Mouse (Mus musculus): ENCODE results near the gene Gabrr1.
A peak's percentile ranks its signal among the peaks of the same experiment; 100 is the strongest.
"Not testable (repeated sequence)": the region's sequence is repeated elsewhere in the genome, so short reads cannot be mapped to it uniquely, and the experiment has no call there.

Gabrr1 gene

DNA sequence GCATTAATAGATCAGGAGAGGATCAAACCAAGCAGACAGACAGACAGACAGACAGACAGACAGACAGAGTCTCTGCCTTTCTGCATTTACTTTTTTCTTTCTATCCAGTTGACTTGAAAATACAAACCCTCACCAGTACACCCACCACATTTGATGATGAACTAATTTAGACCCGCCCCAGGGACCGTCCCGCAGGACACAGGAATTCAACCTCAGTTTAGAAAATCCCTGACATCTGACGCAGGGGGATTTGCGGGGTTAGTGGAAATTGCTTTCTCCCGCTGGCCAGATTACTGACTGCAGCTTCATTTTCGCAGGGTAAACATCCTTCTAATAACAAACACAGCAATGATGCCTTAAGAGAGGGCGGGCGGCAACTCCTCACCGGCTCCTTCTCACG, at the start of gene Gabrr1:
Gene Gabrr1, plus strand, starts transcription at position 301 of the 400 bp plus-strand sequence.
- no peak for DNase-seq (ENCODE audit: low spot score)

DNA sequence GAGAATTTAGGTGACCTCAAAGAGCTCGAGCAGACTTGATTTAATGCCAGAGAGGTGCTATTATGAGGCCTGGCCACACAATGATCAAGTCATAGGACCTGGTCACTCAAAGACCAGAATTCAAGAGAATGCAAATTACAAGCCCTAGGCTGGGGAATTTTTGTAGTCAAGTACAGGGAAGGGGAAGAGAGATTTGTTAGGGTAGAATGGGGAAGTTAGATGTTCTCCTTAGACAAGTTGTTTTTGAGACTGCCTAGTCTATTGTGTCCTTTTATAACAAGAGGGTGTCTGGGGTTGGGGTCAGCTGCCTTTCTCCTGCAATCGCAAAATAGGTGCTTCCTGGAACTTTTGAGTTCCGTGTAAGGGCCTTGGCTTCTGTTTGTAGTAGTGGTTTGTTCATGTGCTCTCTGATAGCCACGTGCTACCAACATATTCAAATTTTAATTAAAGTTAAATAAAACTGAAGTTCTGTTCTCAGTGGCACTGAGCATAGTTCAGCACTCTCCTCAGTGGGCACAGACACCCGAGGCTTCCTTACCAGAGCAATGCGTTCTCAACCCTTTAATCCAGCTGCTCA, 33.1 kb upstream of the Gabrr1 start:
- no peak for DNase-seq (ENCODE audit: low spot score)

DNA sequence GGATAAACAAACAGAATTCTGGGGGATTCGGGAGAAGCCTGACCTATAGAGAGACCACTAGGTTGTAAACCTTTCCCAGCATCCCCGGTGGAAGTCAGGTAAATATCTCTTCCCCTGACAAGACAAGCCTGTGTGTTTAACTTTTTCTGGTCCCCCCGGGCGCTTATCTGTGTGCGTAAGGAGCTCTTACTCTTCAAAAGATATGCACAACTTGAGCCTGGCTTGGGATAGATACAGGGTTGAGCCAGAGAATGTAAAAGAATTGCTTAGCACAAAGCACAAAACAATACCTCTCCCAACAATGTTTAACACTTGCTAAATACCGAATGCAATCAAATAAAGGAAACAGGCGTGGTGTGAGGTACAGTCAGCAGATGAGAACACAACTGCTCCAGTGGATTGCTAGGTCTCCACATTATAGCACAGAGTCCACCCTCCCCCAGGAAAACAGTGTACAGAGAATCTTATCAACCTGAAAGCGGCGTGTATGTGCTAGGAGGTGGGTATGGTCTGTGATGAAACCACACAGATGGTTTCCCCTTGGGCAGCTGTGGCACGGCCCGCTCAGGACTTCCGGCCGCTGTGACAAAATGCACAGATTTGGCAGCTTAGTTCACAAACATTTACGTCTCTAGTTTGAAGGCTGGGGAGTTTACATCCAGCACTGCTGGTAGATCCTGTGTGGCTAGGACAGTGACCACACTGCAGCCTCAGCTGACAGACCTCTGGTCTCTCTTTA, 22.4 kb upstream of the Gabrr1 start:
- peak; percentile 29 for DNase-seq (ENCODE audit: low spot score)

DNA sequence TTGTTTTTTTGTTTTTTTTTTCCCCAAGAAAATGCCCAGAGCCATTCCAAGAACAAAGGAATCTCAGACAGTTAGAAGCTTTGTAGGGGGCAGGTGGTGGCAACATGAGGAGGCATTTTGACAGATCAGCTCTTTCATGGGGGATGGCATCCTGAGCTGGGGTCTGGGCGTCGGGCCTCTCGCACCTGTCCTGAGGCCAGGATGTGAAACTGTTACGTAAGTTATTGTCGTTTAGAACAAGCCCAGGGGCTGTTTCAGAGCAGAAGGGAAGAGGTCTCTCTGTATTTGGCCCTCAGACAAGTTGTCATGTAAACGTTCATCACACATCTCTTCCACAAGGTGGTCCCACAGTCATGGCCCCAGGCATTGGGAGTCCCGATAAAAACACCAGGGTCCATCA, 21.5 kb upstream of the Gabrr1 start:
- no peak for DNase-seq (ENCODE audit: low spot score)

DNA sequence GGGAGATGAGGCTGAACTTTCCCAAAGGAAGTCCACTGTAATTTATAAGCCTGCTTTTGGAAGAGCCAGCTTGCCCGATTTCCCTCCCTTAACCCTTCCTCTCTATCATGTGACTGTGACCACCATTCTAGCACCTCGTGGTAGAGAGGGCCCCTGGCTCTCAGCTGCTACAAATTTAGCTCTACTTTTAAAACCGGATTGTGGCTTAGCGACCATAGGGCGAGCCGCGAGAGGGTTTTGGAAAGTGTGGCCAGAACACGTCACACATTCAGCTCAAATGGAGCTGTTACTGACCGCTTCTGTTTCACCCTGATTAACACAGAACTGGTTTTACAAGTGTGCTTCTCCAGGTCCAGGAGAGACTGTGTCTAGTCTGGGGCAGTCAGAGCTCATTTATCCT, 21.0 kb upstream of the Gabrr1 start:
- no peak for DNase-seq (ENCODE audit: low spot score)

DNA sequence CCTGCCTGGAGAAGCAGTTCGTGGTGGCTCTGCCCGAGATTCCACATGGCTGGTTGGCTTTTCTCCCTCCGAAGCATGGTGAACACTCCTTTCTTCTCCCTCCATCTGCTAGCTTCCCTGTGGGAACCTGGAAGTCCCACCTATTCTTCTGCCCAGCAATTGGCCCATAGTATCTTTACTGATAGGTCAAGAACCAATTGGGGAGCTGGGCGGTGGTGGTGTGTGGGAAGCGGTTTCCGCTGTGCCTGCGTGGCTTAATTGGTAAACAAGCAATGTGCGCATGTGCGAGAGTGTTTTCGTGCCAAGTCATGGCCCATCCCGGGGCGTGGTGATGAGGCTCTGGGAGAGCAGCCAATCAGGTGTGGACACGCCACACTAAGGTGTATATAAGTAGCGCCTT, 19.5 kb upstream of the Gabrr1 start:
- not testable (repeated sequence) for DNase-seq (ENCODE audit: low spot score)

DNA sequence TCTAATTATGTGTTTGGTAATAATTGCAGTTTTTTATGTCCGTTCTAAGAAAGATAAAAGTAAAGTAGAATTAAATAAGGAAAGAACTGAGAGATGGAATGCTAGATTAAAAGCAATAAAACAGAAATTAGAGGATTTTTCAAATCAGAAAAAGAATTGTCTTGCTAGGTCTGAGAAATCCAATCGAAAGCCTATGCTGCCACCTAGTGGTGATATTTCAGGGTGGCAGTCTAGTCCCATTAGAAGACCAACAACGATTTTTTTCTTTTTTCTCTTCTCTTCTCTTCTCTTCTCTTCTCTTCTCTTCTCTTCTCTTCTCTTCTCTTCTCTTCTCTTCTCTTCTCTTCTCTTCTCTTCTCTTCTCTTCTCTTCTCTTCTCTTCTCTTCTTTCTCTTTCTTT, 13.2 kb upstream of the Gabrr1 start:
- DNase-seq (ENCODE audit: low spot score), result peak; percentile 69

DNA sequence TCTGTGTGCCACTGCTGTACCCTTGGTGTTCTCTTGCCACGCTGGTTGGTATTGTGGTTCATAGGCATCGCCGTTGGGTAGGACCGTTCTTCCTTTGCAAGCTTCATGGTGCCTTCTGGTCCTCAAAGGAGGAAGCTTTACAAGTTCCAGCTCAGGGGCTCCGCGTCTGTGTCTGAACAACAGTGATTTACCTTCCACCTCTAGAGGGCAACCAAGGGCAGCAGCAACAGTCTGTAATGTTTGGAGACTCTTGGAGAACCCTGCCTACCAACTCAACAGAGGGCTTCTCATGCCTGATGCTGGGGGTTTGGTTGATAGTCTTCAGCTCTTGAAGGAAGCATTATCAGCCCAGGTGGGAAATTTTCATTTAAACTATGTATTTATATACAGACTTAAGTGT, 7.8 kb upstream of the Gabrr1 start:
- peak; percentile 14 for DNase-seq (ENCODE audit: low spot score)

DNA sequence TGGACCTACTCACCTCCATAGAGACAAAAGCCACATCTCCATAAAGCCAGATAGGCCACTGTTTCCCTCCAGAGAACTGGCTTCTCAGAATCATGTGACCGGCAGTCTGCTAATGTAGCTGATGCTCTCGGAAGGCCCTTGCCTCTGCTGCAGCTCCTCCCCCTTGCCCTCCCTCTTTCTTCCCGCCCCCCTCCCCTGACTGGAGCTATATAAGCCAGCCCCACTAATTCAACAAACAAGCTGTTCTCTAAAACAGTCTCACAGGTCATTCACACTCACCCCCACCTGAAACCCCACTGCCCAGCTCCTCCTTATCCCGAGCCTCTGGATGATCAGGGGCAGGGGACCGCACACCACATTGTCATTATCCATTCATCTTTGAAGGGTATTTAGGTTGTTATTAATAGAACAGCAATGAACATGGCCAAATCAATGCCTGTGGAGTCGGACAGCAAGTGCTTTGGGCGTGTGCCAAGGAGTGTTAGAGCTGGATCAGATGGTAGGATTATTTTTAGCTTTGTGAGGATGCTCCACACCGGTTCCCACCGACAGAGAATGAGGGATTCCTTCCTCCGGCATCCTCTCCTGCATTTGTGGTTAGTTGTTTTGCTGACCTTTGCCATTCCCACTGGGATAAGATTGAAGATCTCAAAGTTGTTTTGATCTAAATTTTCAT, 6.8 kb upstream of the Gabrr1 start:
- DNase-seq (ENCODE audit: low spot score), result no peak

DNA sequence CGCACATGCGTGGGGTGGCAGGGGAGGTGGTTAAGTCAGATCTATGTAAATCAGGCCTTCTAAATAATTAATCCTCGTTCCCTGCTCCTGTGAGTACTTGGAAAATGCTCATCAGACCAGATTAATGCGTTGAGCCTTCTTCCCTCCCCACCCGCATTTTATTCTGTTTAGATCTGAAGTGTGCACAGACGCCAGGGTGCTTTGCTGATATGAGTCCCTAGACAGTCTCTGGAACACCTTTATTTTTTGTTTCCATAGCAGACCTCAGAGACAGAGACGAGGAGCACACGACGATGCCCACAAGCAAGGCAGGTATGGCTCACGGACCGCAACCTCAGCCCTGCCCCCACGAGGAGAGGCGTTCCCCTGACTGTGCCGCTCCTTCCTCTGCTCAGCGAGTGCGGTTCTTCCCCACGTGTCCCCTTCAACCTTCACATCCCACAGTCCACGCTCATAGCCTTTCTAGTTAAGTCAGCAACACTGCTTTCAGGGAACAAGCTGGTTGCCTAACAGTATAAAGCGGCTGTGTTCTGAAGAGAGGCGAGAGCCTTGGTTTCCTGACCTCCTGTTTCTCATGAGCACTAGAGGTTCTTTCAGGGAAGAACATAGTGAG, 14.5 kb downstream of the Gabrr1 start:
- no peak for DNase-seq (ENCODE audit: low spot score)

DNA sequence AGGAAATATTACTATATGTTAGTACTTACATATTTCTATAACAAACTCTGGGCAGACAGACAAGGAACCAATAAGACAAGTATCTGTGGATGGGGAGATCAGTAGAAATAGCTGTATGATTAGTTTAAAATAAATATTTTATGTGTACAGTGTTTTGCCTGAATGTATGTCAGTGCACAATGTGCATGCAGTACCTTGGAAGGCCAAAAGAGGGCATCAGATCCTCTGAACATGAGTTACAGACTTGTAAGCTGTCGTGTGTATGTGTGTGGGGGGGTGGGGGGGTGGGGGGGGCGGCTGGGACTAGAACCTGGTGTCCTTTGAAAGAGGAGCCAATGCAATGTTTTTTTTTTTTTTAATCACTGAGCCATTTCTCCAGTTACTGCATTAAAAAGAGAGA, 15.5 kb downstream of the Gabrr1 start:
- peak; percentile 37 for DNase-seq (ENCODE audit: low spot score)

DNA sequence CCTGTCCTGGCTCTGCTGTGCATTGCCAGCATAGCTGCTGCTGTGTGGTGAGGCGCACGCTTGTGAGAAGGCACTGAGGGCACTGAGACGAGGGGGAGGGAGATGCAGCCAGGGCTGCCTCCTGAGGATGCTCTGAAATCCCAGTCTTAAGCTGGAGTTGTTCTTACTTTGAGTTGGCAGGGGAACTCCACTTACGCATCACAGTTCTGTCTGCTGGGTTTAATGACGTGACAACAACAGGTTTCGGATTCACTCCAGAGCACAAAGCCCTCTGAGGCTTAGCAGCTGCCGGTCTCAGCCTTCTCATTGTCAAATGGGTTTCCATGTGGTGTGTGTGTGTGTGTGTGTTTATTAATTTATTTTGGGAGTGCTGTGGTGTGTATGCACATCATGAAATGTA, 16.8 kb downstream of the Gabrr1 start:
- DNase-seq (ENCODE audit: low spot score), result no peak

DNA sequence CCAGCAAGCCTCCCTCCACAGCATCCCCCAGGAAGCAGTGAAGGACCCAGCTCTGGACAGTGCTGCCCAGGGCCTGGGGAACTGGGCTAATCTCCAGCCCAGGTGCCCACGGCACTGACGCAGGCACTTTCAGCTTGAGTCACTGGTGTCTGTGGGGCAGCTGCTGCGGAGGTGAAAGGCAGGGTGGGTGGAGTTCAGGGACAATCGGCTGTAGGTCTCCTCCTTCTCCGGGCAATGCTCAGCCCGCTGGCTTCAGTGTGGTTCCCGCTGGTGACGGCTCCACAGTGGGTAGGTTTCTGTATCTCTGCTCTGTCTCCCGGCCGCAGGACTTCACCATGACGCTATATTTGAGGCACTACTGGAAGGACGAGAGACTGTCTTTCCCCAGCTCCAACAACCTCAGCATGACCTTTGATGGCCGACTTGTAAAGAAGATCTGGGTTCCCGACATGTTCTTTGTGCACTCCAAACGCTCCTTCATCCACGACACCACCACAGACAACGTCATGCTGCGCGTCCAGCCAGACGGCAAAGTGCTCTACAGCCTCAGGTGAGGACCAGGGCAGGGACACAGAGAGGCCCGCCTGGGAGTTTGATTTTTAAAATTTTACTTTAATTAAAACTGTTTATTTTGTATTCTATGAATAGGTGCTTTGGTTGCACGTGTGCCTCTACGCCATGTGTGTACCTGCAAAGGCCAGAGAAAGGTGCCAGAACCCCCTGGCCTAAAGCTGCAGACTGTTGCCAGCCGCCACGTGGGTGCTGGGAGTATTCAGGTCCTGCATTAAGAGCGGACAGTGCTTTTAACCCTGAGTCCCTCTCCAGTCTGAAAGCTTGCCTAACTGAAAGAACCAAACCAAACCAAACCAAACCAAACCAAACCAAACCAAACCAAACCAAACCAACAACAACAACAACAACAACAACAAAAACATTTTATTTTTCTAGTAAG, 20.0 kb downstream of the Gabrr1 start:
- DNase-seq (ENCODE audit: low spot score), result no peak

DNA sequence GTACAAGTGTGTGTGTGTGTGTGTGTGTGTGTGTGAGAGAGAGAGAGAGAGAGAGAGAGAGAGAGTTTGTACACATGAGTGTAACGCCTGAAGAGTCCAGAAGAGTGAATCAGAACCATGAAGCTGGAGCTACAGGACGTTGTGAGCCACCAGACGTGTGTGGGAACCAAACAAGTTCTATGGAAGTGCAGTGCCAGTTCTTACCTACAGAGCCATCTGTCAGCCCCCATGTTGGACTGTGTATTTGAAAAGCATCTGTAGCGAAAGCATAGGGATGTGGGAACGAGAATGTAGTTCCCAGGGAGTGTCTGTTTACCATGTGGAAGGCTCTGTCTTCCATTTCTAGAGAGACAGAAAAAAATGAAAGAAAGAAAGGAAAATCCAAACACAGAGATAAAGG, 51.2 kb downstream of the Gabrr1 start:
- DNase-seq (ENCODE audit: low spot score), result no peak

DNA sequence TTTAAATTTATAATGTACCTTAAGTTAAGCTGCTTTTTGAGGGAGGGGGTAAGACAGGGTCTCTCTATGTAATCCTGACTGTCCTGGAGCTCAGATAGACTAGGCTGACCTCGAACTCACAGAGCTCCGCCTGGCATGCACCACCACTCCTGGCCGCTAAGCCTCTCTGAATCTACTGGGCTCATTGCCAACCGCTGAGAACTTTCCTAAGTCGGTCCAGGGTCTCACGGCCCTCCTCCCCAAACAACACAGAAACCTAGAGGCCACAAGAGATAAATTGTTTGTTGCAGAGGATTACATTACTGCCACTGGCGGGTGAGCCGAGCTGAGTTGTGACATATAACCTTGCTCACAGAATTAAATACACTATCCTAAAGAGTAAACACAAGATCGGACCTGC, 55.8 kb downstream of the Gabrr1 start:
- DNase-seq (ENCODE audit: low spot score), result no peak

DNA sequence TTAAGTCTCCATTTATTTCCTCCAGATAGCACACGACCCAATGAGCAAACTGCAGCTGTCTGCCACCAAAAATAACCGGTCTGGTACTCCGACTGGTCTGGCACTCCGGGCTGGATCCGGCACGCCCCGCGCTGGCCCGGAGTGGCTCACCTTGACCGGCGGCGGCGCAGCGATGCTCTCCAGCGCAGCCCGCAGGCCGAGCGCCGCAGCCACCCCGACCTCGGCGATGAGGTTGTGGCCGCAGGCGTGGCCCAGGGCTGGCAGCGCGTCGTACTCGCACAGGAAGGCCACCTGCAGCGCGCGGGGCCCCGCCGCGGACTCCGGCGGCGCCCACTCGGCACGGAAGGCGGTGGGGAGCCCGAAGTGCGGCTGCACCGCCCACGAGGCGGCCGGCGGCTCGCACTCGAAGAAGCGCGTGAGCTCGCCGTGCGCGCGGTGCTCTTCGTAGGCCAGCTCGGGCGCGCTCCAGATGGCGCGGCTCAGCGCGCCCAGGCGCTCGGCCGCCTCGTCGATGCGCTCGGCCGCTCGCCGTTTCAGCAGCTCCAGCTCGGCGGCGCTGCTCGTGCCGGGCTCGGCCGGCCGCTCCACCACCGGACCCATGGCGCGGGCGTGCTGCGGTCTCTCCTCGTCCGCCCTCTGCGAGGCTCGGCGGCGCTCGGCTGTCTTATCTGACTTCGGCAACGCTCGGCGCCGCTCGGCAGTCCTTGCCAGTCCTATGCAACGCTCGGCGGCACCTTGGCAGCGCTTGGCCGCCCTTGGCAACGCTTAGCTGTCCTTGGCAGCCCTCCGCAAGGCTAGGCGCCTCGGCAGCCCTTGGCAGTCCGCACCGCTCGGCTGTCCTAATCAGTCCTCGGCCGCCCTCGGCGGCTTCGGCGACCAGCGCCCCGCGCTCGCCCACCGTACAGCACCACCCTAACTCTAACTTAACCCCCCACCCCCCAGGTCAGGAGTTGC, 56.7 kb downstream of the Gabrr1 start:
- no peak for DNase-seq (ENCODE audit: low spot score)

DNA sequence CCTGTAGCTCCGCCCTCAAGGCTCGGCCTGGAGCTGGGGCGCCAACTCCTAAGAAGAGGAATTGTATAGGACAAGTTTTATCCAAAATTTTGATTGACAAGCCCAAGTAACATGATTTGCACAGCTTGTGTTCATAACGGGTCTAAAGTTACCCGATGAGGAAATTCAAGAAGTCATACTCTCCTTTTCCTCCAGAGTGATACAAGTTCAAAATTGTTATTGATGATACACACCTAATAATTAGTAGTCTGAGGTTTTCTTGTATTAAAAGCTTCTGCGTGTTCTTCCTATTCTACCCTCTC, 57.4 kb downstream of the Gabrr1 start, which contains the start of gene Pm20d2:
Gene Pm20d2, minus strand, starts transcription at position 3 of the 302 bp plus-strand sequence.
- DNase-seq (ENCODE audit: low spot score), result no peak

DNA sequence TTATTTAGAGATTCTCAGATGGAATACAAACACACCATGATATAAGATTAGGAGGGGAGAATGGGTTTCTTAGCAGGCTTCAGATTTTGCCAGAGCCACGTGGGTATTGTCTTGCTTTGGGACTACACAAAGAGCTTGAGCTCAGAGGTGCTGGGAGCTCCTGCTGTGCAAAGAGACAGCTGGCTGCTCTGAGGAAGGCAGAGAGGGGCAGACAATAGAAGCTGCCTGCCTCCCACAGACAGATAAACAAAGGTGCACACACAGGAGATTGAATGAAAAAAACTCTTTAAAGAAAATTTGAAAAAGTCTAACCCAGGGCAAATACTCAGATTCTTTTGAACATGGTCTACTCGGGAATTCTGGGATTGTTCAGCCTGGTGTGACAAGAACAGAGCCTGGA, 65.8 kb downstream of the Gabrr1 start:
- no peak for DNase-seq (ENCODE audit: low spot score)

DNA sequence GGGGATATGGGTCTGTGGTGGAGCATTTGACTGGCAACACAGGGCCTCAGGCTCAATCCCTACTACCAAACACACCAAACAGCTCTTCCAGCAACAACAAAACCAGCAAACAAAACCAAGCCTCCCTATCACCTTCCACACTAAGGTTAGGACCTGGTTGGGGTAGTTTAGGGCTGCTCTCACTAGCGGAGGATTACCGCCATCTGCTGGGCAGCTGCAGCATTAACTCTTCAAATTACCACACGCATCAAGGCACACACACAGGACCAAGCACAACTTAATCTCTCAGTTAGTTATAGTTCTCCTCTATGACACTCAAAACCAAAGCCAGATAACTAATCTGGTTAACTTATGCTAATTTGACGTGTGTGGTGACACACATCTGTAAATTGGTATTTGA, 72.4 kb downstream of the Gabrr1 start:
- DNase-seq (ENCODE audit: low spot score), result peak; percentile 42

DNA sequence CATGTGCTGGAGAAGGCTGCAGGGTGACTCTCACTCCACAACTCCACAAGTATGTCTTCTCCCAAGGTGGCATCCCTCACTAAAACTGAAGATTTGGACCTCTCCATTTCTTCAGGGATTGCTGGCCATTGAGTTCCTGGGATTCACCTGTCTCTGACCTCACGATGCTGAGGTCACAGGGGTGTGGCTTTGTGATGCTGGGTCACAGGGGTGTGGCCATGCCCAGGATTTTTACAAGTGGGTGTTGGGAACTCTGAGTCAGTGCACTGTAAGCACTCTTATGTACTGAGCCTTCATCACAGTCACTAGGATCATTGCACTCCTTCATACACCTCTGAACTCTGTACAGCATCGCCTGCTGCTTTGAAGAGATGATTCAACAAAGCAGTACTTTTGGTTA, 75.2 kb downstream of the Gabrr1 start:
- no peak for DNase-seq (ENCODE audit: low spot score)

Measured in c-Kit-positive CD71-positive TER-119-positive erythroid progenitor cells, embryonic 14.5 days (primary cell).